12 mouse cellular contexts compared by ENCODE assay signal in the genomic region with DNA sequence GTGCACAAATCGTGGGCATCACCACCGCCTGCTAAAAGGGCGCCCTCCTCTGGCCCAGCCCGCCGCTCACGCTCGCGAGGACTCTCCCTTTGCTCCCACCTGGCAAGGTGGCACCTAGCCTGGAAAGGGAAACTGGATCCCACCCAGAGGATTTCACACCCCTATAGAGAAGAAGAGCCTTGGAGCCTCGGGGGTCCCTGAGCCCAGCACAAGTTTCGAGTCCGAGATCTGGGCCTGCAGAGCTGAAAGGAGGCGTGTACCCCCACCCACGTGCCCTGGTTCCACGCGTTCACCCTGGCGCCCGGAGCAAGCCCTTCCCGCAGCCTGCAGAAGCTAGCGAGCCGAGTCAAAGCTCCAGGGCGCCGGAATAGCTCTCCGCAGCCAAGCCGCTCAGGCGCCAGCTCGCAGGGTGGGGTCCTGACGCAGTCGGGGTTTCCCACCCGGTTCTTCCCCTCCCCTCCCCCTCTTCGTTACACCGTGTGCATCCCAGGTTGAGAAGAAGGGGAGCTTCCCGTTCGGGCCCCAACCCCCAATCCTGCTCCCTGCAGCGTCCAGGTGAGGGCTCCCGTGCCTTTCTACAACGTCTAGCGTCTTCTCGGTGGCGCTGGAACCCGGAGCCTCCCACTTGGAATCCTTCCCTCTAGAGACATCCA. TPM values are rescaled to one million over a fixed set of nuclear protein-coding genes. Genes with fewer than 3 reads are reported as not detected.
DNase-seq lines count a peak whose midpoint lies in the region; ATAC-seq and TF ChIP-seq lines count a peak whose summit lies in the region.
"Had no signal": no experiment of that assay in that cellular context is flagged by ENCODE, and none has a peak within 500 bp of the region (broad histone marks: within the 10 kb centered on the region; RNA-seq: fewer than 3 reads in every experiment).

No protein-coding gene starts in this region.

- H3K9ac ChIP-seq in kidney, embryonic 14.5 days (ENCODE audit: low read depth, low read length) = no peak overlapping the region
- peak overlapping the region; percentile 47 for H3K9ac ChIP-seq in hindbrain, embryonic 15.5 days

- 1% methylated on average over 40 of the region's 40 CpGs for WGBS in kidney, embryonic 14.5 days
- whole genome bisulfite sequencing in hindbrain, embryonic 15.5 days = 2% methylated on average over 38 of the region's 40 CpGs

- no peak for DNase-seq in kidney, adult 11 months
- DNase-seq in frontal cortex, postnatal 14 days (ENCODE audit: low spot score in 2 of 2) = no peak
- no peak for DNase-seq in ovary, adult 18-20 months (ENCODE audit: low spot score)
- DNase-seq: gastrocnemius, adult 2 months; heart, postnatal 4 days had no signal

- H3K27ac ChIP-seq in kidney, embryonic 14.5 days (ENCODE audit: low read depth, low read length) = no peak overlapping the region
- no peak overlapping the region for H3K27ac ChIP-seq in cortical plate, adult 2 months (ENCODE audit: insufficient read depth, low read length)
- H3K27ac ChIP-seq in hindbrain, embryonic 15.5 days (replicated peaks) = peak overlapping the region; percentile 31
- H3K27ac ChIP-seq: gastrocnemius, adult 2 months; macrophage had no signal

- TF ChIP-seq POLR2A in cortical plate, adult 2 months (IDR thresholded peaks at IDR 0.05; ENCODE audit: extremely low read depth, insufficient read depth, low read length) = no peak

- no peaks in the 10 kb centered on the region for H3K36me3 ChIP-seq in kidney, embryonic 14.5 days (ENCODE audit: control insufficient read depth, insufficient read depth, low read length)
- H3K36me3 ChIP-seq in E14TG2a.4 (ENCODE audit: insufficient read depth, low read length) = no peaks in the 10 kb centered on the region
- H3K36me3 ChIP-seq in hindbrain, embryonic 15.5 days = no peaks in the 10 kb centered on the region

- peaks cover 6% of the 10 kb centered on the region; the same call in 1 of the 2 replicates for H3K4me1 ChIP-seq in kidney, embryonic 14.5 days (ENCODE audit: control insufficient read depth, insufficient read depth, low read length)
- H3K4me1 ChIP-seq in E14TG2a.4 (replicated peaks; ENCODE audit: low read depth, low read length) = peaks cover 86% of the 10 kb centered on the region
- no peaks in the 10 kb centered on the region for H3K4me1 ChIP-seq in cortical plate, adult 2 months (ENCODE audit: control insufficient read depth, insufficient read depth, low read length)
- H3K4me1 ChIP-seq in hindbrain, embryonic 15.5 days (replicated peaks) = peaks cover 59% of the 10 kb centered on the region

- H3K4me2 ChIP-seq in kidney, embryonic 14.5 days (replicated peaks; ENCODE audit: low read depth, low read length) = peak overlapping the region; percentile 17; the same call in 1 of the 2 replicates
- peak overlapping the region; percentile 85 for H3K4me2 ChIP-seq in hindbrain, embryonic 15.5 days

- ATAC-seq in kidney, embryonic 14.5 days (ENCODE audit: low FRiP score, low TSS enrichment) = no peak
- no peak for ATAC-seq in hindbrain, embryonic 15.5 days (ENCODE audit: low FRiP score, low read depth)
- no peak for ATAC-seq in megakaryocyte, adult 5-6 weeks (ENCODE audit: poor library complexity, severe bottlenecking)

- 0 out of 2 replicates have a peak, but pooled peaks have one; percentile 5 for TF ChIP-seq CTCF in E14TG2a.4 (conservative IDR thresholded peaks at IDR 0.05; ENCODE audit: low read length)
- 0 out of 2 replicates have a peak, but pooled peaks have one; percentile 15 for TF ChIP-seq CTCF in cortical plate, adult 2 months (IDR thresholded peaks at IDR 0.05; ENCODE audit: extremely low read depth, insufficient read depth, low read length)

- no peaks in the 10 kb centered on the region for H3K9me3 ChIP-seq in kidney, embryonic 14.5 days (ENCODE audit: control insufficient read depth, low read length)
- H3K9me3 ChIP-seq in E14TG2a.4 (ENCODE audit: low read length) = no peaks in the 10 kb centered on the region
- H3K9me3 ChIP-seq in hindbrain, embryonic 15.5 days = no peaks in the 10 kb centered on the region

- peaks cover 72% of the 10 kb centered on the region for H3K27me3 ChIP-seq in kidney, embryonic 14.5 days (ENCODE audit: control insufficient read depth, insufficient read depth, low read length)
- H3K27me3 ChIP-seq in E14TG2a.4 (ENCODE audit: insufficient read depth, low read length) = peaks cover 59% of the 10 kb centered on the region
- peaks cover 27% of the 10 kb centered on the region for H3K27me3 ChIP-seq in hindbrain, embryonic 15.5 days

- peak overlapping the region; percentile 2; the same call in 1 of the 2 replicates for H3K4me3 ChIP-seq in kidney, embryonic 14.5 days (ENCODE audit: low read length)
- peak overlapping the region; percentile 73 for H3K4me3 ChIP-seq in E14TG2a.4 (replicated peaks; ENCODE audit: low read length)
- H3K4me3 ChIP-seq in cortical plate, adult 2 months (ENCODE audit: insufficient read depth, low read length) = peak overlapping the region; percentile 59
- peak overlapping the region; percentile 63 for H3K4me3 ChIP-seq in hindbrain, embryonic 15.5 days
- H3K4me3 ChIP-seq: gastrocnemius, adult 2 months had no signal

RNA-seq across cellular contexts. Expression of a gene that starts 2.3 kb away (rescaled TPM):
- polyA plus RNA-seq in kidney, embryonic 14.5 days (2014; fragmentation: Nextera tagmentation; extraction: Ambion mirVana) = 0.41 and 0.91 TPM in 2 replicates
- 39.2 and 42.0 TPM in 2 replicates for polyA plus RNA-seq in cortical plate, adult 2 months (2012; rRNA removed)
- polyA plus RNA-seq in hindbrain, embryonic 15.5 days (2015; fragmentation: Nextera tagmentation; extraction: Ambion mirVana) = 91.0 and 102 TPM in 2 replicates
- total RNA-seq in megakaryocyte, adult 5-6 weeks (2015) = not detected in 2 replicates
- total RNA-seq in megakaryocyte, adult 5-6 weeks (2017) = not detected in 2 replicates
- total RNA-seq: common myeloid progenitor, adult 5-6 weeks had no signal
- polyA plus RNA-seq: macrophage had no signal

Comparison
In these comparisons a context has a peak if more than half of its experiments do, and no peak if none do; other contexts are left out.
1. H3K4me3 ChIP-seq: peak in every context shown above with its lines; median percentile 73 in E14TG2a.4; 63 in hindbrain, embryonic 15.5 days; 59 in cortical plate, adult 2 months; 2 in kidney, embryonic 14.5 days.
2. RNA of a gene that starts 2.3 kb away (polyA plus RNA-seq): 91.0 to 102 TPM in hindbrain, embryonic 15.5 days and 39.2 to 42.0 TPM in cortical plate, adult 2 months; 0.41 to 0.91 TPM in kidney, embryonic 14.5 days; every median in the first group is over 10 times any median in the second.